Mouse (Mus musculus) left cerebral cortex, adult 9 months (tissue): ENCODE data around the gene Dnajc21.
A peak's percentile ranks its signal among the peaks of the same experiment; 100 is the strongest.

ENCODE experiments used
- DNase-seq, 2 experiments: peaks; one replicate each; pipeline ENCODE4 v3.0.0; 2022; ENCODE audit warnings: low spot score in 2 of 2

The Dnajc21 gene

DNA sequence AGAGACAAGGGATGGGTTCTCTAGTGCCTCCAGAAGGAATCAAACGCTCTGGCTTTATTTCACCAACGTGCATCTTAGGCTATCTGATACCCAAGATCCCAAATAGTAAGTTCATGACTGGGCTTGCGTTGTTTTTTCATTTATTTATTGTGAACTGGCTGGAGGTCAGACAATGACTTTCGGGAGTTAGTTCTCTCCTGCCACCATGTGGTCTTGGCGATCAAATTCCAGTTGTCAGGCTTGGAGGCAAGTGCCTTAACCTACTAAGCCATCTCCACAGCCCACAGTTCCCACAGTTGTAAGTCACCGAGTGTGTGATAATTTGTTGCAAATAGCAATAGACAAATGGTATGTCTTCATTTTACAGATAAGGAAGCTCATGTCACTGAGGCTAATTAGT, 30.4 kb downstream of the Dnajc21 start:
- DNase-seq: no peak

DNA sequence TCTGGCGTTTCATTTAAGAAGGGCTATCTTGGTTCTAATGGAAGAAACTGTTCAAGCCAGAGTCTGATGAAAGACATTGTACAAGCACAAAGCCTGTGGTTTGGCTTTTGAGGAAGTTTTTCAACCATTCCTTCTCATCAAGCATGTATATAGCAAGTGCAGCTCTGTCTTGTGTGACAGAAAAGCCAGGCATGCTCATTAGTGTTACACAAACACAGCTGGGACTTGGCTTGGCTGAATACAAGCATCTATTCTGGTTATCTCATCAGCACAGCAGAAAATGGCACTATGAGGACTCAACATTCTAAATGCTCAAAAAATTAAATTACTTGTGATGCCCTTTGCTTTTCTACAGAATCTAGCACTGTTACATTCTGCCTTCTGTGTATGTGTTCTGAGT, 33.4 kb downstream of the Dnajc21 start:
- DNase-seq: no peak

DNA sequence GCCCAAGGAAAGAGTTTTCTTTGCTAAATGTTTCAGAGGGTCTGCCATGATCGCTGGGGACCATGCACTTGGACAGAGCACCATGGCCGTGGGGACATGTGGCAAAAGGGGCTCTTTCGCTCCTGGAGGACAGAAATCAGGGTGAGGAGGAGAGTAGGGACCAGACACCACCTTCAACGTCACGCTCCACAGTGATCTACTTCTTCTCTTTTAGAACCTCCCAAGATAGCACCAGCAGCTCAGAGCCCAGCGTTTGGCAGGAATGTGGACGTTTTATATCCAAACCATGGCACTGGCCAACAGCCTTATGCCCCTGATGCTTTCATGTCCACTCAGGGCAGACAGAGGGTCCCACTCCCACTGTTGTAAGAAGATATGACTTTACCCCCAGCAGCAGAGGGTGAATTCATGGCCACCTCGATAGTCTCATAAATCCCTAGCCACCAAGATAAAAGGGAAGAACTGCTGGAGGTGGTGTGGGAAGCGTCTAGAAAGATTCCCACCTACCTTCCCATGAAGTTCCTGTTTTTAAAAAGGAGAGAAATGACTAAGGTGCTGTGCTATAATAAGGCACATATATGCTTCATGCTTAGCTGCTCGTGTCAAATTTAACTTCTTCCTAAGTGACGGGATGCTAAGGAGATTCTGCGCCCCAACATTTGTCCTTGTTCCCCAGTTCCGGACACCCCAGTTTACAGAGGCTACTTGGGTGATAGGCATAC, 43.6 kb downstream of the Dnajc21 start:
- DNase-seq: no peak

DNA sequence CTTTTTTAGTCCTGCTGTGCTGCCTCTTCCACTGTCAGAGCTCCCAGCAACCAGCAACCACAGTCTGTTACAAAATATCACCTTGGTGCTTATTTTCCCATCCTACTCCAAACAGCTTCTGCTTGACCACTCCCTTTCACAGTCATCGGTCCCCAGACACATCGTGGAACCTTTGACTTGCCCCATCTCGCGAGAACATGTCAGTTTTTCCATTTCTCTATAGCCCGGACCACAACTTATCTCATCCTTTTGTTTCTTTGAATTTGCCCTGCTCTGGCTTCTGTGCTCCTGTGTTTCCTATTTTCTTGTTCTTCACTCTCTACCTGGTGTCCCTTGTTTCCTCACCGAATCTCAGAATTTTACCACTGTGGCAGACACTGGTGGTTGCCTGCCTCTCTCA, 44.2 kb downstream of the Dnajc21 start:
- no peak for DNase-seq

- no peak for DNase-seq
Measured at GRCm38 (mm10) chr15:10421785-10422144, 48.6 kb downstream of the Dnajc21 start.

- DNase-seq: no peak
Measured at GRCm38 (mm10) chr15:10421138-10421784, 49.1 kb downstream of the Dnajc21 start.

GRCm38 (mm10) chr15:10413656-10414055, 56.7 kb downstream of the Dnajc21 start:
- peak in 1 of 2 experiments; percentile 43 for DNase-seq

DNA sequence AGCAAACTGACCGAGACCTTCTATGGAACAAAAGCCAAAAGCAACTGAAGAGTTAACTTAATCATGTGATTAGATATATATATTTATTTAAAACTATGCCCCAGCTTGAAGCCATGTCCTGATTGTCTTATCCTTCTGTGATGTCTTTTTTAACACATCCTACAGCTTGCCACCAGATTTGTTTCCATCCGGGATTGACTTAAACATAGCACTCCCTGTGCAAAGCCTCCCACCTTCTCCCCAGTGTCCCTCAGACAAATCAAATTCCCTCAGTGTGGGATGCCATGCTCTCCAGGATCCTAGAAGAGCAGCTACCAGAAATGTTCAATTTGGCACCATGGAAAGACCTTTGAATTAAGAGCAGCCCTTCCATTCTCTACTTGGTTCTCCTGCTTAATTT, 59.4 kb downstream of the Dnajc21 start:
- DNase-seq: peak in 1 of 2 experiments; percentile 42

- no peak for DNase-seq
Measured at GRCm38 (mm10) chr15:10409842-10410241, 60.5 kb downstream of the Dnajc21 start.

DNA sequence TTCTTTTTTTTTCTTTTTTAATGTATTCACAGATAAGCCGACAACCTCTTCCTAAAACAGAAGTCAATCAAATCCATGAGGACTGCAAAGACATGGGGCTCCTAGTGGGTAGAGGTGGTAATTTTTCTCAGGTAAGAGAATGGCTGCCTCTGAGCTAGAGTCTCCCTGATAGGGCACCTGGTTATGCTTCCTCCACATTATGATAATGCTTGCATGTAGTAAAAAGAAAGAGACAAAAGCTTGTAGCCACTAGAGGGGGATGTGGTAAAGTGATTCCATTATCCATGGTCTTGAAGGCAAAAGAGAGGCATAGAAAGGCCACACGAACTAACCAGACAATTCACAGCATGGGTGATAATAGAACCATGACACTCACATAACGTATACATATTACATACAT, 69.9 kb downstream of the Dnajc21 start:
- DNase-seq: peak; percentile 13 to 50

DNA sequence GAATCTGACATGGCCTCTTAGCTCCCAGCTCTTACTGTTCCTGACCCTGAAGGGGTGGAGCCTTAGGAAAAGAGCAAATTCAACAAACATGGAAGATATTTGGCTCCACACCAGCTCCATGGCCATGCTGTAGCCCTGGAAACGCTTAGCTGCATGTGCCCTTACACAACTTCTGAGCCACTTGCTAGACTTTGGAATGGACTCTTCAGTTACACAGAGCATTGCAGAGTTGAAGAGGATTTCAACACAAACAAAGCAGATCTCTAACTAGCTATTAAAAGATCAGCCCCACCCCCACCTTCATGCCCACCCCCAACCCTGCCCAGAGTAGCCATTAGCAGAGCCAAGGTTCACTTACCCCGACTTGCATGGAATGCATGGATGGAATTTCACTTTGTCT, 70.5 kb downstream of the Dnajc21 start:
- no peak for DNase-seq
